Mouse (Mus musculus) liver, postnatal 0 days (tissue): Measurements from ENCODE around the gene Il4ra. TPM values are rescaled to one million over a fixed set of nuclear protein-coding genes. Genes with fewer than 3 reads are reported as not detected.

Experiments used
- ATAC-seq: fragments of 200-750 bp; cut with Nextera tagmentation; 2 replicates; pipeline ENCODE4 v1.8.0; 2017; ENCODE audit warnings: mild to moderate bottlenecking, moderate library complexity
- DNase-seq: peaks from one replicate; pipeline ENCODE4 v3.0.0-alpha.2; 2016
- H3K27ac ChIP-seq: fragments of 300-500 bp; sonication (generic); 2 replicates; pipeline ENCODE4 v1.5.1; 2014; ENCODE audit warnings: antibody characterized with exemption, moderate library complexity, mild to moderate bottlenecking, low read depth
- H3K27me3 ChIP-seq: fragments of 300-500 bp; sonication (generic); 2 replicates; pipeline ENCODE4 v1.6.1; 2014; ENCODE audit warnings: low read length, control low read depth, mixed read lengths; ENCODE audit not compliant: insufficient read depth
- H3K36me3 ChIP-seq: fragments of 300-500 bp; sonication (generic); replicated peaks from 2 replicates; pipeline ENCODE4 v1.6.1; 2014; ENCODE audit warnings: mild to moderate bottlenecking, control low read depth, low read length, moderate library complexity, mixed read lengths; ENCODE audit not compliant: insufficient read depth
- H3K4me1 ChIP-seq: fragments of 300-500 bp; sonication (generic); 2 replicates; pipeline ENCODE4 v1.6.1; 2014; ENCODE audit warnings: antibody characterized with exemption, mild to moderate bottlenecking, control low read depth; ENCODE audit not compliant: insufficient read depth
- H3K4me2 ChIP-seq: fragments of 300-500 bp; sonication (generic); 2 replicates; pipeline ENCODE4 v1.6.1; 2014; ENCODE audit warnings: low read depth, mild to moderate bottlenecking, low read length, moderate library complexity, mixed read lengths
- H3K4me3 ChIP-seq: fragments of 300-500 bp; sonication (generic); 2 replicates; pipeline ENCODE4 v1.5.1; 2014; ENCODE audit warnings: low read depth, low read length
- H3K9ac ChIP-seq: fragments of 300-500 bp; sonication (generic); replicated peaks from 2 replicates; pipeline ENCODE4 v1.6.1; 2014; ENCODE audit warnings: mild to moderate bottlenecking, moderate library complexity
- H3K9me3 ChIP-seq: fragments of 300-500 bp; sonication (generic); 2 replicates; pipeline ENCODE4 v1.6.1; 2016; ENCODE audit warnings: mild to moderate bottlenecking, control low read depth, low read length, mixed read lengths
- CTCF ChIP-seq: sonication (generic); IDR thresholded peaks from 2 replicates; pipeline ENCODE4 v1.5.1; 2016; ENCODE audit warnings: antibody characterized with exemption, low read depth
- EP300 ChIP-seq: IDR thresholded peaks from 2 replicates; pipeline ENCODE4 v1.6.1; 2016; ENCODE audit warnings: antibody characterized with exemption, low read depth, mild to moderate bottlenecking
- WGBS: fragments of 180-500 bp; shearing (Covaris S2); extraction: QIAGEN DNeasy Blood & Tissue Kit; methylation state at CpG from one replicate; pipeline ENCODE4 v1.1.7; 2014; ENCODE audit not compliant: insufficient replicate concordance; 5-methylcytosine and 5-hydroxymethylcytosine counted together
- polyA plus RNA-seq: library from polyadenylated mRNA; unstranded; fragments of >200 nt; fragmentation: Nextera tagmentation; extraction: Ambion mirVana; gene quantifications from 2 replicates; pipeline ENCODE4 v1.2.1, GENCODE M21; 2015

Gene Il4ra
- polyA plus RNA-seq, 1 experiment from 2014 or later: 9.5 TPM

- no peaks in the 10 kb centered on the region for H3K9me3 ChIP-seq
- H3K27ac ChIP-seq: no peak overlapping the region
- DNase-seq (no peak), ATAC-seq (no peak)
- 52% methylated on average over 2 of the region's 2 CpGs for WGBS
- peaks cover 27% of the 10 kb centered on the region for H3K4me1 ChIP-seq
- H3K4me2 ChIP-seq: no peak overlapping the region
- TF ChIP-seq CTCF (no peak), EP300 (no peak)
- no peak overlapping the region for H3K9ac ChIP-seq
- no peaks in the 10 kb centered on the region for H3K27me3 ChIP-seq
- peaks cover 81% of the 10 kb centered on the region for H3K36me3 ChIP-seq
- H3K4me3 ChIP-seq: no peak overlapping the region
Observed at GRCm38 (mm10) chr7:125573849-125574248, 21.9 kb downstream of the Il4ra start.

GRCm38 (mm10) chr7:125574832-125575231 is 22.9 kb downstream of the Il4ra start:
- ATAC-seq (no peak), DNase-seq (no peak)
- no peak overlapping the region for H3K9ac ChIP-seq
- no peaks in the 10 kb centered on the region for H3K27me3 ChIP-seq
- H3K4me1 ChIP-seq: peaks cover 28% of the 10 kb centered on the region
- peaks cover 72% of the 10 kb centered on the region for H3K36me3 ChIP-seq
- H3K9me3 ChIP-seq: no peaks in the 10 kb centered on the region
- TF ChIP-seq CTCF: no peak
- TF ChIP-seq EP300: no peak
- H3K4me3 ChIP-seq: no peak overlapping the region
- WGBS: 77% methylated on average over 3 of the region's 3 CpGs
- H3K27ac ChIP-seq: no peak overlapping the region
- no peak overlapping the region for H3K4me2 ChIP-seq

DNA sequence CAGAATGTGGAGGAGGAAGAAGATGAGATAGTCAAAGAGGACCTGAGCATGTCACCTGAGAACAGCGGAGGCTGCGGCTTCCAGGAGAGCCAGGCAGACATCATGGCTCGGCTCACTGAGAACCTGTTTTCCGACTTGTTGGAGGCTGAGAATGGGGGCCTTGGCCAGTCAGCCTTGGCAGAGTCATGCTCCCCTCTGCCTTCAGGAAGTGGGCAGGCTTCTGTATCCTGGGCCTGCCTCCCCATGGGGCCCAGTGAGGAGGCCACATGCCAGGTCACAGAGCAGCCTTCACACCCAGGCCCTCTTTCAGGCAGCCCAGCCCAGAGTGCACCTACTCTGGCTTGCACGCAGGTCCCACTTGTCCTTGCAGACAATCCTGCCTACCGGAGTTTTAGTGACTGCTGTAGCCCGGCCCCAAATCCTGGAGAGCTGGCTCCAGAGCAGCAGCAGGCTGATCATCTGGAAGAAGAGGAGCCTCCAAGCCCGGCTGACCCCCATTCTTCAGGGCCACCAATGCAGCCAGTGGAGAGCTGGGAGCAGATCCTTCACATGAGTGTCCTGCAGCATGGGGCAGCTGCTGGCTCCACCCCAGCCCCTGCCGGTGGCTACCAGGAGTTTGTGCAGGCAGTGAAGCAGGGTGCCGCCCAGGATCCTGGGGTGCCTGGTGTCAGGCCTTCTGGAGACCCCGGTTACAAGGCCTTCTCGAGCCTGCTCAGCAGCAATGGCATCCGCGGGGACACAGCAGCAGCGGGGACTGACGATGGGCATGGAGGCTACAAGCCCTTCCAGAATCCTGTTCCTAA is 24.0 kb downstream of the Il4ra start:
- no peak for ATAC-seq

GRCm38 (mm10) chr7:125576982-125577381 is 25.1 kb downstream of the Il4ra start:
- H3K9ac ChIP-seq: no peak overlapping the region
- H3K4me3 ChIP-seq: no peak overlapping the region
- ATAC-seq (no peak), DNase-seq (no peak)
- H3K4me1 ChIP-seq: peaks cover 45% of the 10 kb centered on the region
- WGBS: 68% methylated on average over 7 of the region's 7 CpGs
- peaks cover 51% of the 10 kb centered on the region for H3K36me3 ChIP-seq
- no peak overlapping the region for H3K4me2 ChIP-seq
- H3K27me3 ChIP-seq: no peaks in the 10 kb centered on the region
- TF ChIP-seq EP300: no peak
- TF ChIP-seq CTCF: no peak
- peak overlapping the region; percentile 68 for H3K27ac ChIP-seq
- H3K9me3 ChIP-seq: no peaks in the 10 kb centered on the region

More for the DNA sequence above, 24.0 kb downstream of the Il4ra start:
- DNase-seq: no peak
- Histone ChIP-seq H3K9me3 (no peaks in the 10 kb centered on the region), H3K4me2 (no peak overlapping the region), H3K4me1 (peaks cover 34% of the 10 kb centered on the region), H3K27ac (0 out of 2 replicates have a peak overlapping the region, but pooled peaks have one; percentile 48), H3K9ac (no peak overlapping the region), H3K27me3 (no peaks in the 10 kb centered on the region), H3K4me3 (no peak overlapping the region), H3K36me3 (peaks cover 61% of the 10 kb centered on the region)
- 72% methylated on average over 16 of the region's 16 CpGs for WGBS
- TF ChIP-seq EP300 (no peak), CTCF (no peak)

- H3K4me2 ChIP-seq: no peak overlapping the region
- no peaks in the 10 kb centered on the region for H3K9me3 ChIP-seq
- peaks cover 46% of the 10 kb centered on the region for H3K4me1 ChIP-seq
- no peak overlapping the region for H3K4me3 ChIP-seq
- ATAC-seq (peak; percentile 68), DNase-seq (peak; percentile 46)
- TF ChIP-seq CTCF (peak; percentile 25; the same call in 1 of the 2 replicates), EP300 (peak; percentile 84)
- H3K27ac ChIP-seq: peak overlapping the region; percentile 68
- H3K36me3 ChIP-seq: peaks cover 45% of the 10 kb centered on the region
- WGBS: 47% methylated on average over 11 of the region's 11 CpGs
- no peaks in the 10 kb centered on the region for H3K27me3 ChIP-seq
- no peak overlapping the region for H3K9ac ChIP-seq
Observed at GRCm38 (mm10) chr7:125577486-125578088, 25.7 kb downstream of the Il4ra start.

DNA sequence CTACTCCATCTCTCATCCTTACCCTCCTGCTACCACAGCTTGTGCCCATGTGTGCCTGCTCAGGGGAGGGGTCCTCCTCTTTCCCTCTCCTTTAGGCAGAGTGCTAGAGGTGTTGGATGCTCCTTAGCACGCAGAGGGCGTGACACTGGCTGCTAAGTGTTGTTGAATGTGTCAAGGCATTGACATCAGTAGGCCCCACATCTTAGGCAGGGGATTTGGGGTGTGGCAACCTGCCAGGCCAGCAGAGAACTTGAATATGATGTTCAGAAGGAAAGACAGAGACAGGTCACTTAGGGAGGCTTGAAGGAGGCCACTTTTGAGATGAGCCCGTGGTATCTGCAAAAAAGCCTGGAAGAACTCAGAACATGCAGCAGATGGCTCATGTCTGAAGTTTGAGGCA is 26.2 kb downstream of the Il4ra start:
- no peak for DNase-seq
- no peaks in the 10 kb centered on the region for H3K9me3 ChIP-seq
- WGBS: 81% methylated on average over 3 of the region's 3 CpGs
- H3K4me2 ChIP-seq: no peak overlapping the region
- no peaks in the 10 kb centered on the region for H3K27me3 ChIP-seq
- peaks cover 46% of the 10 kb centered on the region for H3K4me1 ChIP-seq
- peaks cover 40% of the 10 kb centered on the region for H3K36me3 ChIP-seq
- TF ChIP-seq CTCF: no peak
- no peak for TF ChIP-seq EP300
- no peak overlapping the region for H3K9ac ChIP-seq
- no peak overlapping the region for H3K4me3 ChIP-seq
- no peak for ATAC-seq
- H3K27ac ChIP-seq: peak overlapping the region; percentile 68
